Mouse (Mus musculus) heart, adult 8-10 months (tissue): ENCODE data around the gene Nhej1. TPM values are rescaled to one million over a fixed set of nuclear protein-coding genes. Genes with fewer than 3 reads are reported as not detected.

Experiments used
- DNase-seq: peaks from one replicate; pipeline ENCODE4 v3.0.0; 2022; ENCODE audit warnings: low spot score
- total RNA-seq, 4 experiments: library from RNA; stranded (reverse); gene quantifications; 2 replicates each; pipeline ENCODE4 v1.2.4; 2022

Nhej1 gene
- total RNA-seq, 4 experiments from 2014 or later: 3.7 to 5.2 (median 4.6) TPM

DNA sequence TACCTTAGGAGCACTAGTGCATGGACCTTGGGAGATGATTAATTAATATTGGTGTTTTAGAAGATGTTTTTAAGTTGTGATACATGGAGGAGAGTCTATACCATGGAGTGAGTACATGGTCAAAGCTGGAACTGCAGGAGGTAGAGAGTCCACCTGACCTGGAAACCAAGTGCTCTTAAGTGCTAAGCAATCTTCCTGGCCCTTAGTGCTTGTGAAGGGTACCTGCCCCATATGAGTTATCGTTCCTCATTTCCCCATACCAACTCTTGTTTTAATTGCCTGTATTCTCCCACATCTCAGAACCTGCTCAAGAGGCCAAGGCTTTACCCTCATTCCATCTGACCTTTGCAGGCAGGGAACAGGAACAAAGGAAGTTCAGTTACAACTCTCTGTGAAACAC, 149.1 kb downstream of the Nhej1 start:
- DNase-seq: no peak

DNA sequence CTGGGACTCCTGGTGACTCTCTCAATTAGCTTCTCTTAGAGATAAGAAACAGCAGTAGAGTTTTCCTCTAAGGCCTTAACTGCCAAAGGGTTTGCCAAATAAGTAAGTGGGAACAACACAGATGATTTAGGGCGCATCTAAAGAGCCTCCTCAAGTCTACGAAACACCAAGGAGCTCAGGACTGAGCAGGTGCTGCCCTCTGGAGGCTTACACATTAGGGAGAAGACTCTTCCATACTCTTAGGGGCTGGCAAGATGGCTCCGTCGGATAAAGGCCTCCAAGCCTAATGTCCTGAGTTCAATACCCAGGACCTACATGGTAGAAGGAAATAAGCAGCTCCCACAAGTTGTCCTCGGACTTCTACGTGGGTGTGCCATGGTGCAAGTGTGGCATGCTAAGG, 151.4 kb downstream of the Nhej1 start:
- no peak for DNase-seq

DNA sequence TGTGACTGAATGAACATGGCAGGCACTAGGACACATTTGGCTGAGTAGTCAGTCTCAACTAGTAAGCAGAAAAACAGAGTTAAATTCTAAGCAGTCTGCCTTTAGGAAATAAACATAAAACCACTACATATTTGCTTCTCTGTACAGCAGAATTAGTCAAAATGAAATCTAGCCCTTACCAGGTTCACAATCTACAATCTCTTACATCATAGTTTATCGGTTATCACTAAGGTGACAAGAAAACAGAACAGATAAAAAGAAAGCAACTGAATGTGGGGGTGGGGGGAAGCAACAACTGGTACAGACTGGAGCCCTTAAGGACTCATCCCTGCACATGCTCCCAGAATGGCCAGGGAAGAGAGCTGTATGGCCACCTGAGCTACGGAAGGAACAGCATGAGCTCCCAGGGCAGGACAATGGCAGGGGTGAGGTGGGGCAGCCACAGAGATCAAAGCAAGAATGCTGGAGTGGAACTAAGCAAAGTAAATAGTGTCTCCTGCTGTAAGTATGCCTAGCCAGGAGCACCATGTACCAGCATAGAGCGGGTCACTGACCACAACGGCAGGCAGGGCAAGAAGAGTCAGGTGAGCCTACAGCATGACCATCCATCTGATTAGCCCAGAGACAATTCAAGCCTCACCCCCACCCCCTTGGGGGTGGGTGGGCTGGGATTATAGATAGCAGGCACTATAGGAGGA, 153.5 kb downstream of the Nhej1 start:
- no peak for DNase-seq

DNA sequence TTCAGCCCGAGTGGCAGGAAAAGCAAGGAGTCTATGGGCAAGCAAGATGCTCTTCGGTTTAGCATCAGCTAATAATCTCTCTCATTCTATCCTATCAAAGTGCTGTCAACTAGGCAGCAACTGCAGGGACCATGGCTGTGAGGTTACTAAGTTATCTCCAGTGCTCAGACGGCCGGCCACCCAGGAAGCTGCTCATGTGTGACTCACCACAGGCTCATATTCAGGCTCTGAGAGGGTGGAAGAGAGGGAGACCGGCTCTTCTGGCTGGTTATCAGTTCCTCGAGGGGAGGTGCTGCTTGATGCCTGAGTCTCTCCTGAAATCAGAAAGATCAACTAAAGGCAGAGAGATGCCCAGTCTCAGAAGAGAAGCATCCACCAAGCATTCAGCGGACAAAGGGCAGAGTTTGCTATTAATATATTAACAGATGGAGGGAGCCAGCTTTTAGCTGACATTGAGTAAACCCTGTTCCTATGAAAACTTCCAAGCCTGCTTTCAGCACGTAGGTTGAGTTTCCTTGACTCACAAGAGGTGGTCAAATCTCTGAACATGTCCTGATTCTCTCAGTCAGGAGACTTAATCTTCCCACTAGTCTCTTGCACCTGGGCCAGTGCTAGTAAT, 156.9 kb downstream of the Nhej1 start:
- DNase-seq: no peak

DNA sequence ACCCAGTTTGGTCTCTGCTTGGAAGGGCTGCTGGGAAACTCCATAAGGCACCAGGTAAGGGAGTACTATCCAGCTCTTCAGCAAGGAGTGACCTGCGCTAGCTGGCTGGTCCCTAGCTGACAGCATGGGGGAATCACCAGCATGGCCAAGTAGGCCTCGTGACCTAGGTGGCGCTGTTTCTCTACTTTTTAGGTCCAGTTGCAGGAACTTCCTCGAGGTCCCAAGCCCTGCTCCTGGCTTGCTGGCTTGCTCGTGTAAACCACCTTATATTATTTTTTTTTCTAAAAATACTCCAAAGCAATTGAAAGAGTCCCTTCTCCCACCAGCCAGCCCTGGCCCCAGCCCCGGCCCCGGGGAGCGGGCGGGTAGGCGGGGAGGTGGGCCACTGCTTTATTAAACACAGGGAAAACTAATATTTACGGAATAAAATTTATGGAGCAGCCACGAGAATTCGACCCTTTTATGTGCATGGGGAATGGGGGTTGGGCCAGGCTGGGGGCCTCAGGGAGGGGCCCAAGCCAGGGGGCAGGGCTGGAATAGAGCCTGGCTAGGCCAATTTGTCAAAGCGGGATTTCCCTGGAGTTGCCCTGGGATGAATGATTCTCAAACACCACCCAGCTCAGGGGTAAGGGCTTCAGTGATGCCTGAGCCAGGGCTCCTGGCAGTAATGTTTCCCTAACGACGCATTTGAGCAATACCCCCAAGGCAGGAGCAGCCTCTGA, 160.3 kb downstream of the Nhej1 start:
- DNase-seq: peak; percentile 73

DNA sequence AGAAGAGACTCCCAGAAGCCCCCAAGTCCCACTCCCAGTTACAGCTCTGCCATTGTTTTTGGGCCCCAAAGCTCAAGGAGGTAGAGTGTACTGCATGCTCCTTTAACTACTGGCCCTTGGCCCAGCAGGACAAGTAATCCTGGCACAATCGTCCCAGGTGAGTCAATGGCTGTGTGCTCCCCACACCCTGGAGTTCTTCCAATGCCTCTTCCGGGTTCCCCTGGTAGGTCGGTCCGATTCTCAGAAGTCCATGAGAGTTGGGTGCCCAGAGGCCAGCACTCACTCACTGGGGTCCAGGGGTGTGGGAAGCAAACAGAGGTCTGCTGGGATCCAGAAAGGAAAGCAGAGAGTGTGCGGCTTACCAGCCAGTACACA, 162.2 kb downstream of the Nhej1 start:
- no peak for DNase-seq

DNA sequence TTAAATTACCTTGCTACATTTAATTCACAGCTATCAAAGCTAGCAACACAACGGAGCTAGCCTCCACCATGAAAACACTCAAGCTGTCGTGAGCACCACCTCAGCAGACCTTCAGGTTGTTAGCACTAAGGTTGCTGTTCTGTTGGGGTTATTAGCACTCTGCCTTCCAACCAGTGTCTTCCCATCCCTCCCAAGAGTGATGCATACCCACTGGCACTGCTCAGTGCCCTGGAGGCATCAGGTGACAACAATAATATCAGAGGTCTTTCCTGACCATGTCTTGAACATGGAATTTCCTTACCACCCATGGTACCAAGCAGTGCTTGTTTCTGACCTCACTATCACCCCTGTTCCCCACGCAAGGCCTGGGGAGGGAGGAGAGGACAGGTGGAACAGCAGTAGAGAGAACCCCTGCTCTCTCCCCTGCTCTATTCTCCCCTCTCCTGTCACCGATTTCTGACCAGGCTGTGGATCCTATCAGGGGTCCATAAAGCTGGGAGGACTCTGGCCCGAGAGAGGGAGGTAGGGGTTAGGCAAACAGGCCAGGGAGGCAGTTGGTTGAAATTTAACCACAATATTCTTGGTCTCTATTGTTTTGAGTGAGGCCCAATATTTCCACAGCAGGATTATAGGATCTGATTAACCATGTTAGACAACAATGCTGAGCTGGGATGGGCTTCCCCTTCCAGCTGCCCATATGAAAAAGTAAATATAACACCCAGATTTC, 162.7 kb downstream of the Nhej1 start:
- no peak for DNase-seq

DNA sequence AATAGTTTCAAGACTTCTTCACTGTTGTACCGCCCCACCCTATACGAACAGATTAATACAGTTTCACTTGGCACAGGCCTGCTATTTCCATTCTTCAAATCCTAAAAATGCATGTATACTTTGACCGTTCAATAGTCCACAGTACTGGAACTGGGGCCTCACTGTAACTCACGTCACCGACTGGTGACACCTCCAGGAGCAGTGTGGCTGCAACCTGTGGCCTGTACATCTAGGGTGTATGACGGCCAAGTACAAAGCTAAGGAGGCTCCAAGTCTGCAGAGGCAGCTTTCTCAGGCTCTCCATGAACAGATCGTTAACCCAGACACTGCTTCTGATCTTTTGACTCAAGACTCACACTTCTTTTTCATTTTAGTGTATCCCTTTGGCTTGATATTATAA, 163.3 kb downstream of the Nhej1 start:
- no peak for DNase-seq

DNA sequence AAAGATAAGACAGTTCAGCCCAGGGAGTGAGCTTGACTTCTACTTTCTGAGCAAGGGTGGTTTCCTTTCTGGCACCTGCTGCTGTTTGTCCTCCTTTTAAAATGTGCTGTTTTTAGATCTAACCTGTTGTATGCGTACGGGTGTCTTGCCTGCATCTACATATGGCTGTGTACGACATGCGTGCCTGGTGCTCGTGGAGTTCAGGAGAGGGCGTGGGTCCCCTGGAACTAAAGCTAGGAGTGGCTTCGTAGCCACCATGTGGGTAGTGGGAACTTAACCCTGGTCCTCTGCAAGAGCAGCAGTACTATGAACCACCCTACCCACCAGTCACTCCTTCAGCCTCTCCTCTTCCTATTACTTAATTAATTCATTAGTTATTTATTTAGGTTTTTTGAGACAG, 164.9 kb downstream of the Nhej1 start:
- no peak for DNase-seq

DNA sequence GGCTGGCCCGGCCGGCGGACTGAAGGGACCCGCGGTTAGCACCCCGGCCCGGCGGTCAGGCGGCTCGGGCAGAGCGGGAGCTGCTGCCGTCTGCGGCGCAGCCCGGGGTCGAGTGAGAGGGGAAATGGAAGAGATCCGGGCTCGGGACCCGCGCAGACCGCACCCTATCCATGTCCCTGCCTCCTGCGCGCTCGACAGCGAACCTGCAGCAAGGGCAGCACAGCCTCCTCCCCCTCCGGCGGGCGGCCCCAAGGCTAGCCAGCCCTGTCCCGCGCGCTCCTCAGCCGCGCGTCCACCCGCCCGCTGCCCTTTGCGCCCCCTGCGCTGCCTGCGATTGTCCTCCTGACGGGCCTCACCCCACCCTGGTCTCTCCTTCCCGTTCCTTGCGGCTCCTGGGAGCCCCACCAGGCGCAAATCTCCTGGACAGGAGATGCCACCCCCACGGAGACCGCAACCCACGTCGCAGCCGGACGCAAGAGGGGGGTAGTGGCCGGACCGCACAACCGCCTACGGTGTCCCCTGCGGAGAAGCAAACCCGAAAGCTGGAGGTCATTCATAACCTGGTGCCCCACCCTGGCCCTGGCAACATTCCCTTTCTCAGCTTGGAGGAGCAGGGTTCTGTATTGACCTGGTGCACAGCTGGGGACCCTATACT, 173.3 kb downstream of the Nhej1 start, which contains the start of gene Ihh:
Gene Ihh (minus strand): TSS at position 117 of the 655 bp plus-strand sequence.
- no peak for DNase-seq

DNA sequence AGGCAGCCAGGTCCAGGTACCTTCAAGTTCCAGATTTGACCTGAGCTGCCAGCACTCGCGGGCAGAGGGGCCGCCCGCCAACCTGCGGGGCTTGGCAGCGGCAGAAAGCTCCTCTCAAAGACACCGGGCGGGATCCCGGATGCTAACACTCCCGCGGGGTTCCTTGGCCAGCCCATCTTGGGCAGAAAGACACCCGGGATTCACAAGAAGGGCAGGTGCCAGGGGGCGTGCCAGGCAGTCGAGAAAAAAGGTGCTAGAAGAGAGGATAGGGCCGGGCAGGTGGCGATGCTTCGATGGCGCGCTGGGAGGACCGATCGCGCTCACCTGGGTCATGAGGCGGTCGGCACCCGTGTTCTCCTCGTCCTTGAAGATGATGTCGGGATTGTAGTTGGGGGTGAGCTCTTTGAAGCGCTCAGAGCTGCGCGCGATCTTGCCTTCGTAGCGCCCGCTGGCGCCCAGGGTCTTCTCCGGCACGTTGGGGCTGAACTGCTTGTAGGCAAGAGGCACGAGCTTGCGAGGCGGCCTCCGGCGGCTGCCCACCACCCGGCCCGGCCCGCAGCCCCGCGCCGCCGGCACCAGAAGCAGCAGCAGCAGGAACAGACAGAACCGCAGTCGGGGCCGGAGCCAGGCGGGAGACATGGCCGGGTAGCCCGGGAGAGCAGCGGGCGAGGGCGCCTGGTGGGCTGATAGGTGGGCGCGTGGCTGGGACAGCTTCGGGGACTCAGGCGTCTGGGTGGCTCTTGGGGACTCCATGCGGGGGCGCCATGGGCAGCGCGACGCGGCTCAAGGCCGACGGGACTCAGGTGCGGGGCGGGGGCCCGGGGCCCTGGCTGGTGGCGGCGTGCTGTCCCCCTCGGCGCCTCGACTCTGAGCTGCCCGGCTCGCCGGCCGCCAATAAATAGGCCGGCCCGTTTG, 174.2 kb downstream of the Nhej1 start:
- DNase-seq: no peak

DNA sequence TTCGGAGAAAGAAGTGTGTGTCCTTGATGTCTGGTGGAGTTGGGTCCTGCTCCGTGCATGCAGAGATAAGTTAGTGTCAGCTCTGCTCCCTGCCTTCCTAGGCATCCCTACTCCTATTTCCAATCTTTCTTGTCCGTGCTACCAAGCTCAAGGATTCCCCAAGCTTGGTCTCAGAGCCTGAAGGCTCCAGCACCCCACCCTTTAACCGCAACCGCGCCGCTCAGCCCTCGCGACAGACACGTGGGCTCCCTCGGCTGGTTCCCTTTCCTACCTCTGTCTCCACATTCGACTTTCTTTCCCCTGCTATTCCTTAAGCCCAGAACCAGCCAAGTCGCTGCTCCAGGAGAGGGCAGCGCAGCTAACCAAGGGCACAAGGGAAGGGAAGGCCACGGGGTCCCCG, 174.9 kb downstream of the Nhej1 start:
- no peak for DNase-seq

DNA sequence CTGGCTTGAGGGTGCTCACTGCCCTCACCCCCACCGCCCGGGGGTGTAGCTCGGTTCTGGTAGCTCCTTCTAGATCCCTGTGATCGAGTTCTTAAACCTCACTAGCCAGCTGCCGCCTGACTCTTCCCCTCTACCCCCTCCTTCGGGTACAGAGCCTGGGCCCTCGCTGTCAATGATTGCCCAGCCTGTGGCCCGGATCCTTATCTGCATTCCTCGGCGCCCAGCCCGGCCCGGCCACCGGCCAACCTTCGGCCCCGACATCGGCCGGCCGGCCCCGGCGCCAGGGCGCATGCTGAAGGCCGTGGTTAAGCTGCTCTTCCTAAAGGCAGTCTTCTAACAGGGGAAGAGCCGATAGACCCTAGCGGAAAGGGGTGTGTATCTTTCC, 175.3 kb downstream of the Nhej1 start:
- DNase-seq: peak; percentile 22

DNA sequence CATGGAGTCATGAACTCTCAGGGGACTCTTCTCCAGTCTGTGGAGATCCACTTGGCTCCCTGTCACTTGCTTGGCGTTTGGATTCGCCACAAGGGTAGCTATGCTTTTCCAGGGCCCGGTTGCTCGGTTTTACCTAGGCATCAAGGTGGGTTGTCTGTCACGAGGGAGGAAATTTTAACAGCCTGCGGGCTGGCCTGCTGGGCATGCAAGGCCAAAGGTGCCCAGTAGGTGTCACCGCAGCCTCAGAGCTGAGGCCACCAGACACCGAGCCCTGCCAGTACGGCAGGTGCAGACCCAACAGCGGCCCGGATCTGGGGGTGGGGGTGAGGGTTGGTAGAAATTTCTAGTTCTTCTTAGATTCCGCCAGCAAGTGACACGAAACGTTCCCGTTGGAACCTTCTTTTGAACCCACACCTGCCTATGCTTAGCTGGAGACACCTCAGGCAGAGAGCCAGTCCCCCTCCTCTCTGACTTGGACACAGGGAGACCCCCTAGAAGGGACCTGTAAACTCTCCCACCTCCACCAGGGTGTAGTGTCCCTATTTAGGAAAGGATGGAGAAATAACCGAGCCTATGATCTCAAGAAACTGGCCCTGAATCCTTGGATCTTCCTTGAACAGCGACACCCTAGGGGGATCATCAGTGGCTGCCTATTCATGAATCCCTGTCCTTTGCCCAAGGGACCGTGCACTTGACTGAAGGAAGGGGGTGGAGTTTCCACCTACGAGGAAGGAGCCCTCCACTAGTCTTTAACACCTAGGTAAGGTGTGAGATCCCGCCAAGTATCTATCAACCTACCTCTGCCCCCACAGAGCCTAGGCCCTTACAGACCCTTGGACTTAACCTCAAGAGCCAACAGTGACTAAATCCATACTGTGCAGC, 176.0 kb downstream of the Nhej1 start:
- peak; percentile 45 for DNase-seq

DNA sequence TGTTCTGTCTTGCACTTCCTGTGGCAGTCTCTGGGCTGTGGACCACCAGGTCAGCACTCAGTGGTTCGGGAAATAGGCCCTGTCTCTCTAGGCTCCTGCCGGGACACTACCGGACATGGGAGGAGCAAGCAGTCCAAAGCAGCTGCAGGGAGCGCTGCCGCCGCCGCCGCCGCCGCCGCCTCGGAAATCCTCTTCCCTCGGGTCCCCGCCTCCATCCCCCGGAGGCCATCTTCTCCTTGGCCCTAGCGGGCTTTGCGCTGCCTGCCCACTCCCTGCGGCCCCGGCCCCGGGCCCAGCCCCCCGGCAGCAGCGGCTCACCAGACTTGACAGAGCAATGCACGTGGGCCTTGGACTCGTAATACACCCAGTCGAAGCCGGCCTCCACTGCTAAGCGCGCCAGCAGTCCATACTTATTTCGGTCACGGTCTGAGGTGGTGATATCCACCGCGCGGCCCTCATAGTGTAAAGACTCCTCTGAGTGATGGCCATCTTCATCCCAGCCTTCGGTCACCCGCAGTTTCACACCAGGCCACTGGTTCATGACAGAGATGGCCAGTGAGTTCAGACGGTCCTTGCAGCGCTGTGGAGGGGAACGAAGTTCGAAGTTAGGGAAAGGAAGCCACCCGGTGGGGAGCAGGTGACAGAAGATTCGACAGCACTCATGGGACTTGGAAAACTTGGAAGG, 176.9 kb downstream of the Nhej1 start:
- no peak for DNase-seq

DNA sequence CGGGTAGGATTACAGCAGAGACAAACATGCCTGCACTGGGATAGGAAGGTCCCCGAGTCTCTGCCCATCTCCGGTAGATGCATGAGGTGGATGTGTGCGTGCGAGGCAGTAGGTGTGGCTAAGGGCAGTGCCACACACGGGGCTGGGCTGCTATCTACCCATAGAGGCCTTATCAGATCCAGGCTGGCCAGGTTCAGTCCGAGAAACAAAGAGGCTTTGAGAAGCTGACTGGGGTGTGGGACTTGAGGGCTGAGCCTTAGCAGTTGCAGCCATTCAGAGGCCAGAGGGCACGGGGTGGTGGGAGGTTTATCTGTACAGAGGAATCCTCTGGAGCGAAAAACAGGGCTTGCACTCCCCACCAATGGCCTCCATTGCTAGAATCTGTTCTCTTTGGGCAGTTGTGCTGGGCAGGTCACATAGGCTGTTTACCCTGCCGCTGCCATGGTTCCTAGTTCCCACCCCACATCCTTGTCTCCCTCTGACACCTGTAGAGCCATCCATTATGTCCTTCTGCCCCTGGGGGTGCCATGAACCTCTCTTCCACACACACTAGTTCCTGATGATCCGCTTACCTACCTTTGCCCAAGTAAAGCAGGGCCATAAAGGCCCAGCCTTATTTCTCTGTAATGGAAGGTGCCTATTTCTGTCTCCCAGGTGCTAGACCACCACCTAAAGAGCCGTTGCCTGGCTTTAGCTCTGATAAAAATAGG, 183.2 kb downstream of the Nhej1 start:
- no peak for DNase-seq

DNA sequence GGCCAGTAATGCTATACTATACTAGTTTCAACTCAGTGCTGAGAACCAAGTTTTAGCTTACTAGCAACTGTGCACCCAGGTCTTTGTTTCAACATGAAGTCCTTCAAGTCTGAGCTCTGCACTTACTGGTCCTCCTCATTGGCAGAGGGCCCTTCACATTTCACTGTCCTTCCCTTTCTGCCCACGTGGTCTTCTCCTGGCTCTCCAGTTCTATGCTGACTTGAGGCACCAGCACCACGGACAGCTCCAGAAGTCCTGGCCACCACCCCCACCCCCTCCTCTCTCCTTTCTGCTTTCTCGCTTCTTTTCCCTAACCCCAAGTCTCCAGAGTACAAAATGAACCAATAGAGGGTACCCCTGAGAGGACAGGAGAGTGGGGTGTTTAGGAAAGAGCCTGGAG, 185.2 kb downstream of the Nhej1 start:
- DNase-seq: no peak

DNA sequence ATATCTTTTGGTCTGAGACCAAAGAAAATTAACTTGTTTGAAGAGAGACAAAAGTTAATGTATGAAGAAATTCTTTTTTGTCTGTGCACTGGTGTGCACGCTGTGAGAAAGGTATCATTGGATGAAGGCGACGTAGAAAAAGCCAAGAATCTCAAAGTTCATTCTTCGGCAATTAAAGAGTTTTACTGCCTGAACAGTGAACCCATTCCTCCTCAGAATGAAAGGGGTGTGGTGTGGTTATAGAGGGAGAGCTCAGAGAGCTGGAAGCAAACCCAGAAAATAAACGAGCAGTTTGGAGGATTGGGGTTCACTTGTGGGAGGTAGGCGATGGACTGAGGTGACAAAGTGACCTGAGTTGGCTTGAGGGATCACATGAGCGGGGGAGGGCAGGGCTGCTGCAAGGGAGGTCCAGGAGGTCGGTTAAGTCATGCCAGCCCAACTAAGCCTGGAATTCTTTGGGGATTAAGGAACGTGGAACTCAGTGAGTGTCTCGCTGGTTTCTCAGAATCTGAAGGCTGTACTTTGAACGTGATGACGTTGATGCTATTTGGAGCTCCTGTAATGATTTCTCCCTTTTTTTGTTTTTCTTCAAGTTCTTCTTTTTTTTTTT, 188.7 kb downstream of the Nhej1 start:
- DNase-seq: no peak
